Mouse (Mus musculus) lung, adult 2 months (tissue): ENCODE measurements around the gene BC048679. TPM values are rescaled to one million over a fixed set of nuclear protein-coding genes. Genes with fewer than 3 reads are reported as not detected.

Experiments used
- DNase-seq: peaks from one replicate; pipeline ENCODE4 v3.0.0; 2022
- H3K4me1 ChIP-seq: fragments of 200-500 bp; 2 replicates; pipeline ENCODE4 v1.6.1; 2011; ENCODE audit warnings: low read length; ENCODE audit not compliant: control insufficient read depth, insufficient read depth
- H3K4me3 ChIP-seq: fragments of 200-500 bp; replicated peaks from 2 replicates; pipeline ENCODE3; 2011; ENCODE audit warnings: low read depth, mild to moderate bottlenecking, control low read depth, low read length; ENCODE audit errors: extremely low read depth
- CTCF ChIP-seq: fragments of 200-500 bp; IDR thresholded peaks from 2 replicates; pipeline ENCODE4 v1.5.1; 2011; ENCODE audit warnings: mild to moderate bottlenecking, low read length, control low read depth; ENCODE audit not compliant: insufficient read depth
- POLR2A ChIP-seq: fragments of 200-500 bp; IDR thresholded peaks from 2 replicates; pipeline ENCODE4 v1.6.1; 2011; ENCODE audit warnings: low read depth, mild to moderate bottlenecking, control low read depth, low read length, borderline replicate concordance; ENCODE audit errors: extremely low read depth
- WGBS: fragments of 180-500 bp; shearing (Covaris S2); methylation state at CpG from one replicate; pipeline ENCODE4 v1.1.7; 2018; 5-methylcytosine and 5-hydroxymethylcytosine counted together
- polyA plus RNA-seq: library from polyadenylated mRNA; depleted of rRNA; stranded (reverse); fragments of >200 nt; gene quantifications from 2 replicates; pipeline ENCODE4 v1.2.3, GENCODE M21; 2012; rRNA removed

The BC048679 gene
- not detected in 2 replicates for polyA plus RNA-seq

- TF ChIP-seq POLR2A (no peak), CTCF (no peak)
- 45% methylated on average over 7 of the region's 7 CpGs for WGBS
Observed at GRCm38 (mm10) chr7:81498181-81498580, at the start of gene BC048679. BC048679 (minus strand) TSS chr7:81498281.

GRCm38 (mm10) chr7:81542934-81543333 is 44.9 kb upstream of the BC048679 start:
- DNase-seq, result no peak
- TF ChIP-seq POLR2A (no peak), CTCF (no peak)
- no peaks in the 10 kb centered on the region for H3K4me1 ChIP-seq
- 70% methylated on average over 8 of the region's 8 CpGs for WGBS
- no peak overlapping the region for H3K4me3 ChIP-seq

More at GRCm38 (mm10) chr7:81498181-81498580, at the start of gene BC048679:
- H3K4me1 ChIP-seq, result no peaks in the 10 kb centered on the region
- no peak for DNase-seq
- H3K4me3 ChIP-seq, result no peak within 1 kb of the TSS

GRCm38 (mm10) chr7:81541924-81542524 is 43.9 kb upstream of the BC048679 start:
- Histone ChIP-seq H3K4me1 (no peaks in the 10 kb centered on the region), H3K4me3 (no peak overlapping the region)
- 69% methylated on average over 7 of the region's 7 CpGs for WGBS
- no peak for DNase-seq
- TF ChIP-seq CTCF (no peak), POLR2A (no peak)

GRCm38 (mm10) chr7:81540999-81541398 is 42.9 kb upstream of the BC048679 start:
- 56% methylated on average over 1 of the region's 1 CpGs for WGBS
- no peaks in the 10 kb centered on the region for H3K4me1 ChIP-seq
- no peak for DNase-seq
- H3K4me3 ChIP-seq, result no peak overlapping the region
- TF ChIP-seq POLR2A (no peak), CTCF (no peak)

- TF ChIP-seq CTCF (no peak), POLR2A (no peak)
- whole genome bisulfite sequencing, result 31% methylated on average over 2 of the region's 2 CpGs
Observed at GRCm38 (mm10) chr7:81539565-81539964, 41.5 kb upstream of the BC048679 start.

GRCm38 (mm10) chr7:81538070-81538675 is 40.1 kb upstream of the BC048679 start:
- TF ChIP-seq POLR2A, result no peak
- no peak for DNase-seq
- H3K4me3 ChIP-seq, result no peak overlapping the region
- H3K4me1 ChIP-seq, result no peaks in the 10 kb centered on the region
- WGBS, result 70% methylated on average over 2 of the region's 2 CpGs

More at GRCm38 (mm10) chr7:81539565-81539964, 41.5 kb upstream of the BC048679 start:
- no peak for DNase-seq
- H3K4me1 ChIP-seq, result no peaks in the 10 kb centered on the region
- H3K4me3 ChIP-seq, result no peak overlapping the region

- TF ChIP-seq POLR2A, result no peak
- no peak for TF ChIP-seq CTCF
- no peak overlapping the region for H3K4me3 ChIP-seq
- no peaks in the 10 kb centered on the region for H3K4me1 ChIP-seq
- WGBS, result 75% methylated on average over 4 of the region's 4 CpGs
- DNase-seq, result no peak
Observed at GRCm38 (mm10) chr7:81536478-81536877, 38.4 kb upstream of the BC048679 start.

- H3K4me1 ChIP-seq, result no peaks in the 10 kb centered on the region
- H3K4me3 ChIP-seq, result no peak overlapping the region
- TF ChIP-seq POLR2A, result no peak
- TF ChIP-seq CTCF, result no peak
- WGBS, result 74% methylated on average over 1 of the region's 1 CpGs
- no peak for DNase-seq
Observed at GRCm38 (mm10) chr7:81531462-81531861, 33.4 kb upstream of the BC048679 start.

GRCm38 (mm10) chr7:81528918-81529317 is 30.8 kb upstream of the BC048679 start:
- TF ChIP-seq CTCF, result no peak
- no peak for TF ChIP-seq POLR2A
- DNase-seq, result no peak
- H3K4me1 ChIP-seq, result peaks cover 2% of the 10 kb centered on the region; the same call in 1 of the 2 replicates
- no peak overlapping the region for H3K4me3 ChIP-seq
- 73% methylated on average over 8 of the region's 8 CpGs for WGBS

- WGBS, result 4% methylated on average over 13 of the region's 13 CpGs
- Histone ChIP-seq H3K4me3 (peak overlapping the region; percentile 92), H3K4me1 (peaks cover 4% of the 10 kb centered on the region)
- no peak for DNase-seq
- TF ChIP-seq POLR2A, result no peak
Observed at GRCm38 (mm10) chr7:81523663-81524017, 25.6 kb upstream of the BC048679 start.
